Mouse (Mus musculus) gastrocnemius, adult 18-20 months (tissue): ENCODE results near the gene 4930535I16Rik. TPM values are rescaled to one million over a fixed set of nuclear protein-coding genes. Genes with fewer than 3 reads are reported as not detected.
"Not testable (repeated sequence)": the region's sequence is repeated elsewhere in the genome, so short reads cannot be mapped to it uniquely, and the experiment has no call there.

ENCODE experiments used
- DNase-seq: peaks from one replicate; pipeline ENCODE4 v3.0.0; 2021; ENCODE audit warnings: low spot score
- long read RNA-seq, 2 experiments: library from polyadenylated mRNA; stranded (forward); transcript quantifications; one replicate each; pipeline ENCODE4 v2.0.0; 2021
- total RNA-seq, 2 experiments: library from RNA; stranded (reverse); gene quantifications; 2 replicates each; pipeline ENCODE4 v1.2.3; 2021

The 4930535I16Rik gene
- total RNA-seq, result not detected
- long read RNA-seq, experiment 1, result 0 reads
- long read RNA-seq, experiment 2, result 0 reads

DNA sequence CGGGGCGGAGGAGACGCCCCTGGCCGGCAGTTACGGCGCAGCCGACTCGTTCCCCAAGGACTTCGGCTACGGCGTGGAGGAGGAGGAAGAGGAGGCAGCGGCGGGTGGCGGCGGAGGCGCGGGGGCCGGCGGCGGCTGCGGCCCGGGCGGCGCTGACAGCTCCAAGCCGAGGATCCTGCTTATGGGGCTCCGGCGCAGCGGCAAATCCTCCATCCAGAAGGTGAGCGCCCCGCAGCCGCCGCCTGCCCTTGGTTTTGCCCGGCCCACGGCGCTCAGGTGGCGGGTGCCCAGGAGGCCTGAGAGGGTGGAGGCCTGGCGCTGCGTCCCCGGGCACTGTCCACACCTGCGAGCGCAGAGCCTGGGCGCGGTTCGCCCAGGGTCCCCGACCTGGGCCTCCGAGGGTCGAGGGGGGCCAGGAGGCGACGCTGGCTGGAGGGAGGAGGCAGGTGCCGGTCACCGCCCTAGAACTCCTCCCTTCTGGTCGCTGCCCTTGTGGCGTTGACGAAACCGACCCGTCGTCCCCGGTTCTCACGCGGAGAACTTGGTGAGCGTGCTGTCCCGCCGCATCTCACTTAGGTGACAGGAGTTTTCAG is at the start of gene 4930535I16Rik:
Gene 4930535I16Rik, minus strand, starts transcription at position 475 of the 593 bp plus-strand sequence.
- DNase-seq, result peak; percentile 8

DNA sequence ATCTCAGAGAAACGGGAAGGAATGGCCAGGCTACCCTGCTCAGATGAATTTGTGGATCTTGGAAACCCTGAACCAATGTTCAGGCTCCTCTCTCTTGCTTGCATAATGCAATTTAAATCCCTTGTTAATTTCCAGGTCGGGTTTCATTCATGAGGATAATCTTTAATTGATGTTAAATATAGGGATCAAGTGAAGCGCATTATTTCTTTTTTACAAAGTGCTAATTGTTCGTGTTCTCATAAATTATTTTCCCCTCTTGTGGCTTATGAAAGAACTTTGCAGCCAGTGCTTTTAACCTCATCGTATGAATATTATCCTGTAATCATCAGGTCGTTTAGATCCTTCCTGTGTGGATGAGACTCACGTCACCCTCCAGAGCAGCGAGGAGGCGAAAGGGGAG is 44.9 kb upstream of the 4930535I16Rik start:
- no peak for DNase-seq

DNA sequence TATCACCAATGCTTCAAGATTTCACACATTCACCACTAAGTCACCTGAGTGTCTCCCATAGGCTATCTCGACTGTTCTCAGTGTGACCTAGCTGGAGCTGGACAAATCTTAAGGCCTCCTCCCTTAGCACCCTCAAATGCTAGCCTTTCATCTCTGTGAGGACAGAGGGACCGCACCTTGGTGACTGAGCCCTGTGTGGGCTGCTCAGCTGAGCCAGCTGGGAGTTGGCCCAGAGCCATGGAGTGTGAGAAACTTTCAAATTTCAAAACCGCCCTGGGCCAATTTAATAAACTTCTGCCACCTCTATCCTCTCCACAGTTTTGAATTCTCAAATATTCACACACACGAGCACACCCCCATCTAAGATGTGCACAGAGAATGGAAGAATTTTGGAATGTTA is 43.1 kb upstream of the 4930535I16Rik start:
- no peak for DNase-seq

DNA sequence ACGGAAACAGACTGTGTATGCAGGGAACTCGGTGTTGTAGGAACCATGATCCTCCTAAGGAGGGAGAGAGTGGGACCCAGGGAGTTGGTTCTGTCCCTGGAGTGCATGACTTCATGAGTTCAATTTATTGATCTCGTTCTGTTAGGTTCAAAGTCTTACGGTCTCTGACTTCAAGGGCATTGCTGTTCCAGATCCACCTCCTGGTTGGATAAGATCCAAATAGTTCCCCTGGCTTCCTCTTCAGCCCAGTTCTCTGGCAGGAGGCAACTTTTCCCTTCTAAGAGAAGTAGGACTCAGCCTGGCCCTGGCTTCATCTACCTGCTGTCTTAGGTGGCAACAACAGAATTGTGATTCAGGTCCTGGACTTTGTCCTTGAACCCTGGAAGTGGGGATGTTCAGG is 40.1 kb upstream of the 4930535I16Rik start:
- no peak for DNase-seq

DNA sequence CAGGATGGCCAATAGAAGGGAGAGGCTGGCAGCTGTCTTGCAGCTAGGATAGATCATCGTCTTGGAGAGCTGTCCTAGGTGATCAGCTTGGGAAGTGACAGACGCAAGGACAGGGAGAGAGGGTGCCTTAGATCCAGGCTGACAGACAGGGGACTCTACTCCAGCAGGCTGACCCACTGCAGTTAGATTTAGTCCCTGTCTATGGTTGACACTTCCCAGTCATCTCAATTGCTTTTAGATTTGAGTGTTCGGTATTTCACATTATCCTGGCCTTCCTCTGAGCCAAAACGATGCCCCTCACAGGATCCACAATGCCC is 39.6 kb upstream of the 4930535I16Rik start:
- DNase-seq, result no peak

DNA sequence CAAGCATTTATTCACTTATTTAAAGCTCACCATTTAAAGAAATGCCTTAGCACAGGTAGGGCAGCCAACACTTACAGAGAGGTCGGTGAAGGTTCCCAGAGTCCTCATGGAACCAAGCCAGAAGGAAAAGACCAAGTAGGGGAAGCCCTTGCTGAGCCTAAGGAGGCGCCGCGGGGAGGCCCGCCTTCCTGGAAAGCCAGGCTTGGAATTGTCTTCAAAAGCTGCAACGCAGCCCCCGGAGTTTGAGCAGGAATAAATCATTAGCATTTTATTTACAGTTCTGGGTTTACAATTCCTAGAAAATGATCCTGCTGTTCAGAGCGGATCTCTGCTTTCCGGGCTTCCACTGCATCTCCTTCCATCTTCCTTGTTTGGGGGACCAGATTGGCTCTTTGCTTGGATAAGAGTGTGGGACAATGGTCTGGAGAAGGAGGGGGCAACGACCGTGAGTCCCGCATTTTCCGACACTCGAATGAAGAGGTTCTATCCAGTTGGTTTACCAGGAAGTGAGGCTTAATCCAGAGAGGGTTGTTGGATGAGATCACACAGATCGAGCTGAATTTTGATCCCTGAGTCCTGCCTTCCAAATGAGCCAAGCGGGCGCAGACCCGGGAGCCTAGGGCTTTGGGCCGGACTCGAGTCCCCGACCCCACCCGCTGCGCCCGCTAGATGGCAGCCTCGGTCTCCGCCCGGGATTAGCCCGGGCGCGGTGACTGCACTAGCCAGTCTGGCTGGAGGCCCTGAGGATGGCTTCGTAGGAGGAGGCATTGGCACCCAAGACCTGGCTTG is 39.1 kb upstream of the 4930535I16Rik start:
- DNase-seq, result peak; percentile 56

DNA sequence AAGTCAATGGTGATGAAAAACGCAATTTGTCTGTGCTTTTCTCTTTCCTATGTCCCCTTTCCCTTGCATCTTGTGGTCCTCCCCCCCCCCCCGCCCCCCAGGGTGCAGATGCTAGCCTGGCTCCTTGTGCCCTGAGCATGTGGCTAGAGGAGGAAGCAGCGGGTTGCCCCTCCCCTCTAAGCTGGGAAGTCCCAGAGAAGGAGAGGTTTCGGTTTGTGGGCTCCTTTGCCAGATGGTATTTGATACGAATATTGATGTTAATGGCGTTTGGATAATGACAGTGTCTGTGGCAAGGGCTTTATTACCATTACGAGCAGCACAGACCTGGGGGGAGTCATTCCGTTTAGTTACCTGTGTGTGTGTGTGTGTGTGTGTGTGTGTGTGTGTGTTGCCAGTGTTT is 34.2 kb upstream of the 4930535I16Rik start:
- no peak for DNase-seq

DNA sequence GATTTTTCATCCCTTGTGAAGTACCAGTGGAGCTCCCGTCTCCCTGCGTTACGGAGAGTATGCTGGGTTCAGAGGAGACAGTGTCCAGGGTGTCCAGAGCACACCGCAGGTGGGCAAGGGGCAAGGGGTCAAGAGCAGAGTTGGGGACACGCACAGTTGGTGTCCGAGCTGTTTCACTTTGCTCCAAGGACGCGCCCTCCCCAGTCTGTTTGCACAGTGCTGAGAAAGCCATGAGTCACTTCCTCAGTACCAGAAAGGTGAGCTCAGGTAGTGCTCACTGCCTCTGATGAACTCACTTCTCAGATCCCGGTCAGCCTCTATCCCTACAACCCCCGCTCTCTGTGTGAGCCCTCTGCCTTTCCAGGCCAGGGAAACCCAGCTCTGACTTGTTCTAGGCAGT is 31.8 kb upstream of the 4930535I16Rik start:
- no peak for DNase-seq

DNA sequence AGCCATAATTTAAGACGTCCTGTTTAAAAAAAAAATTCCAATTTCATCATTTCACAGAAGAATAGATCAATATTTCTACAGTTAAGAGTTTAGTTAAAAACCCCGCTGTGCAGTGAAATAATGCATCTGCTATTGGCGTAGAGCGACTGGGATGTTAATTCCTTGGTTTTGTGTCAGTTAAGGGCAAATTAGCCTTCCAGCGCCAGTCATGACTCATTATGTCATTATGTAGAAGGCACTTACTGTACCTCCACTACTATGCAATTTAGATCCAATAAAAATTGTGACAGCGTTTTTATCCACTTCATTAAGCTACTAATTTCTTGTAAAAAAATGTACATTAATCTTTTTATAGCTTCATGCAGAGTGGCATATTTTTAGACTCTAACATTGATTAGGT is 31.1 kb upstream of the 4930535I16Rik start:
- no peak for DNase-seq

DNA sequence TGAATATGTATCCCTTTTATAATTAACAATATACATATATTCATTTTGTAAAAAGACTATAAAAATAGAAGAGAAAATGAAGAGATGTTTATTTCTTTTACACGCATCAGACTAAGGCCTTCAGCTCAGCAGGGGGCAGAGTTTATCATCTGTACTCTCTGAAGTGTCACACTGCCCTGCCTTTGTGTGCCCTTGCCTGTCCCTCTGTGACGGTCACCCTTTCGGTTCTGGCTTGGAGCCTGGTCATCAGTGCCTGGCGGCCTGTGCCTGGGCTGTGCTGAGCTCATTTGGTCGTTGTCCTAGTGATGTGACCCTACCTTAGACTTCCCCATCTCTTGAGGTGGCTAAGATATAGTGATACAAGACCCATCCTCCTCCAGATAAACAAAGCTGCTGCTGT is 29.3 kb upstream of the 4930535I16Rik start:
- DNase-seq, result no peak

DNA sequence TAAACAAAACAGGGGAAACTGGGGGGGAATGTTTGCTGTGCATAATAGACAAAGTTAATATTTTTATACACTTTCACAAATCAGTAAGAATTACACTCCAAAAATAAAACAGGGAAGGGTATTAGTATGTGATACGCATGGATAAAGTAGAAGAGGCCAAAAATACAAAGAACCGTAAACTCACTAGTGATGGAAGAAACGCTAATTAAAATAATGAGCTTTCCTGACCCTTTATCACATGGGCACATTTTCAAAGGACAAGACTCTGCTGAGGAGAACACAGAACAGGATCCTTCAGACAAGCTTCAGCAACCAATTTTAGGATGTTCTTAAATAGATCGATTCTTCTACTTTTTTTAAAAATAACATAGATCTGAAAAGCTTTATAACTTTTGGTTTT is 28.9 kb upstream of the 4930535I16Rik start:
- no peak for DNase-seq

DNA sequence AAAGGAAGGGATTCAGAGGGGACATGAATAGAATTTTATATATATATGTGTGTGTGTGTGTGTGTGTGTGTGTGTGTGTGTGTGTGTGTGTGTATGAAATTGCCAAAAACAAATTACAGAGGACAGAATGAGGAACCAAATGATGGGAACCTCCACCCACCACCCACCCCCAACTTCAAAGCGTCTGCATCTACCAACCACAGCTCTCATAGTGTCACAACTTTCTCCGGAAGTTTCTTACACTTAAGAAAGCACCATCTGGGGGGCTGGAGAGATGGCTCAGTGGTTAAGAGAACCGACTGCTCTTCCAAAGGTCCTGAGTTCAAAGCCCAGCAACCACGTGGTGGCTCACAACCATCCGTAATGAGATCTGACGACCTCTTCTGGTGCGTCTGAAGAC is 23.1 kb upstream of the 4930535I16Rik start:
- not testable (repeated sequence) for DNase-seq

DNA sequence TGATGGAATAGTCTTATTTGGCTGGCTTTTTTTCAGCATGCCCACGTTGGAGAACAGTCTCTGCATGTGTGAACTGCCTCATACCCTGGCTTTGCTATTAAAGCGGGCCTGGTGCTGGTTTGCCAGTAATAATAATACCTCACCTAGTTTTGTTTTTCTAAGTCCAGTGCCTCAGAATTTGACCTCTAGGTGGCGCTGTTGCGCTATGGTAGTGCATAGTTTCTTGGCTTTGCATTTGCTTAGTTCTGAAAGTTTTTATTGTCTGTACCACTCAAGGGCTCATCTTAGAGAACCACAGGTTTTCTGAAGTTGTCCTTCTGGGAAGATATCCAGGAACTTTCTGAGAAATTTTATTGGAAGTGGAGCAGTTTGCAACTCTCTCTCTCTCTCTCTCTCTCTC is 22.0 kb upstream of the 4930535I16Rik start:
- DNase-seq, result peak; percentile 62

DNA sequence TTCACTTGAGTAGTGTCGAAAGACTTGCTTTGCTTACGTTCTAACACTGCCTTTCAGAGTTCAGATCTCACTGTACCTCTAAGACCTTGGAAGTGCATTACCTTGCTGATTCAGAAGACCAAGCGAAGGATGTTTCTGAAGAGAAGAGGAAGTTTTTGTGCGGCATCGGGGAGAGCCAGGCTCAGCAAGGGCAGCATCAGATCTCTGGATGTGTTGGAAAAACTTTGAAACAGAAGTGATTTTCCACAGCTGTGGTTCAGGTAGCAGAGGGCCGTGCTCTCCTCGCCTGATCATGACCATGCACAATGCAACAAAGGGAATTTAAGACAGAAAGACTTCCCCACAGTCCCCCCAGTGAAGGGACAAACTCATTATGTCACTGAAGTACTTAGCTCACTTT is 18.2 kb upstream of the 4930535I16Rik start:
- no peak for DNase-seq

DNA sequence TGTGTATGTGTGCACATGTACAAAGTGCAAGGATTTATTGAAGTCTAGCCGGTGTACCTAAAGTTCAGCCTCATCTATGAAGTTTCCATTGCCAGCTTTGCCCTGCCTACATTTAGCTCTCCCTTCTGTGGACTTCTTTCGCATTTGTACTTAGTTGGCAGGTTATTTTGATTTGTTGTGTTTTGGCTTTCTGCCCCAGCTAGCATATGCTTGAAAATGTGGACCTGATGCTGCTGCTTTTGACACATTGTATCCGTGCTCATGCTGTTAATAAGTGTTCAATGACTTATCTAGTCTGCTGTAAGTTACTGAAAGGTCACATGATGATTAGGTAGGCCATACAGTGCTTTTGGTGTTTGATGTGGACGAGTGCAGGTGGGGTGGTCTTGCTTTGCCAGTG is 16.5 kb upstream of the 4930535I16Rik start:
- DNase-seq, result no peak

DNA sequence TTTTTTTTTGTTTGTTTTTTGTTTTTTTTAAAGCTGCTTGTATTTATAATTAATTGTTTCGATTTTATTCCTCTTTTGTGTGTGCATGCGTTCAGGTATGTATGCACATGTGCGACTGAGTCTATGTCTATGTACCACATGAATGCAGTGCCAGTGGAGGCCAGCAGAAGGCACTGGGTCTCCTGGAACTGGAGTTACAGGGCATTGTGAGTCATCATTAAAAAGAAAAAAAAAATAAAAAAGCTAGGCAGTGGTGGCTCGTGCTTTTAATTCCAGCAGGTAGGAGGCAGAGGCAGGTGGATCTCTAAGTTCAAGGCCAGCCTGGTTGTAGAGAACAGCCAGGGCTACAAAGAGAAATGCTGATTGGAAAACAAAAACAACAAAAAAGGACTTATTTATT is 12.2 kb upstream of the 4930535I16Rik start:
- DNase-seq, result no peak

DNA sequence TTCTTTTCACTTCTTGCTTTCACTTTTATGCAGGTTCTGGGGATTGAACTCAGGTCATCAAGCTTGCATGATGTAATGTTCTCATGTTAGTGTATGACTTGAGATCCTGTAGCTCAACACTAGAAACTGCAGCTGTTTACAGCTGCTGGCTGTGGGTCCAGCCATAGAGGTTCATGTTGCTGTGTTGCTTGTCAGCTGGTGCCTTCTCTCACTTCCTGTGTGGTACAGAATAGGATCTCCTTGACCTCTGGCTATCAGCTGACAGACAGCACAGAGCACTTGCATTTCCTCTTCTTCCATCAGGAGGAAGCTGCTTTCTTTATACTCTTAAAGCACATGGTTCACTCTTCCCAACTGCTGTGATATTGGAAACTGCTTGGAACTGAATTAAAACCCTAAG is 10.1 kb upstream of the 4930535I16Rik start:
- no peak for DNase-seq

DNA sequence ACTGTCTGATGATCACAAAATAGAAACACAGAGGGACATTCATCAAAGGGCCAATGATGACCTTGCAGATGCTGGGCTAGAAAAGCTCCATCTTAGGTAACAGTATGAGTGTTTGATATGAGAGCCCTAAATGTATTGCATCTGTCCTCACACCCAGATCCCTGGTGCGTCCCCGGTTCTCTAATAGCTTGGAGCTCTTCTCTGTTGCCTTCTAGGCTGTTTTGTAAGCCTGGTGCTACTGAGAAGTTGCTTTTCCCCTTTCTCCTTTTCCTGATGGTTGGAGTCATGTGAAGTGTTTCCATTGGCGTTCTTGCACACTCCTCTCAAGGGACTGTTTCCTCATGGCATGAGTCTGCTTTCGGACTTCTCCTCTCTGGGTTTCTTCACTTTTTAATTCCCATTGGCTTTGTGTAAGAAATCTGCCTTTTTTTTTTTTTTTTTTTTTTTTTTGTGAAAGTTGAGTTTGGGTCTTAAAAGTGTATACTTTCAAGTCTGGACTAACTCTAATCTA is 3.3 kb upstream of the 4930535I16Rik start:
- DNase-seq, result no peak

DNA sequence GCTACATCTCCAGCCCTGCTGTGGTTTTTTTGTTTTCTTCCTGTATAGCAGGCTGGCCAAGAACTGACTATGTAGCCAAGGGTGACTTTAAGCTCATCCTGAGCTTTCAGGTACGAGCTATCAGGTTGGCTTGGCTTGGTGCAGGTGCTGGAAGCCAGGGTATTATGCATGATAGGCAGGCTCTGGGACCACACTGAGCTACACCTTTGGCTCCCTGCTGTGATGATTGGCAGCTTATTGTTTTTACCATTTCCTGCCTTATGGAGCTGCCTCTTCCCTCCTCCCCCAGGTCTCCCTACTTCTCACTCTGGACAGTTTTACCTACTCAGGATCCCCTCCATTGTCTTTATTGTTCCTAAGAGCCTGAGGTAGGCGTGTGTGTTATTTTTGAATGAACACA is 1.0 kb upstream of the 4930535I16Rik start:
- DNase-seq, result no peak

DNA sequence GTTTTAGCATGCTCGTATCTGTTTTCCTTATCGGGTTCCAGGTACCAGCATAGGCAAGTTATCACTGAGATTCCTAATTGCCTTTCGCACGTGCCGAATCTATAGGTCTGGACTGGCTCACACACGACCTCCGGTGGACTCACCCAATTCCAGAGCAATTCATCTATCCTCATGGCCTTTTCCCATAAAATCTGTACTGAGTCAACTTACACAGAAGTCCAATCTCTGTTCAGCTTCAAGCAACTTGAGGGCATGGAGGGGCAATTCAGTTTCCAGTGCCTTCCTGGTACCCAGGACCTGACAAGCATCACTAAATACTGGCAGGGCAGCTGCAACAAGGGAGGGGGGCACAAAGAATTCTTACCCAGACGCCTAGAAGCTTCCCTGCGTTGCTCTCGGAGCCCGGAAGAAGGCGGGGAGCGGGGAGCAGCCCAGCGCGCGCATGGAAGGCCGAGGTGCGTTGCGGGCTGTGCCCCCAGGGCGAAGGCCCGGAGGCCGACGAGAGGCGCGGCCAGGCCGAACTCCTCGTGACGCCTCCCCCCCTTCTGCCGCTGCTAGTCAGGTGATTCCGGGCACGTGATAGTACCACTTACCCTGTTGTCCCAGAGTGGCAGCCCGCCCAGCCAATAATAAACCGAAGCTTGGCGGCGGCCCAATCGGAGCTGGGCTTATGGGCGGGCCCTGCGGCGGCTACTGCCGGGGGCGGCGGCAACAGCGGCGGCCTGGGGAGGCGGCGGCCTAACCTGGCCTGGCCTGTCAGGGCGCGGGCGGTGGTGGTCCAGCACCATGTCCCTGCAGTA is 874 bp downstream of the 4930535I16Rik start, which contains the start of gene Rragc:
Gene Rragc, plus strand, starts transcription at position 699 of the 800 bp plus-strand sequence.
- DNase-seq, result peak; percentile 100

DNA sequence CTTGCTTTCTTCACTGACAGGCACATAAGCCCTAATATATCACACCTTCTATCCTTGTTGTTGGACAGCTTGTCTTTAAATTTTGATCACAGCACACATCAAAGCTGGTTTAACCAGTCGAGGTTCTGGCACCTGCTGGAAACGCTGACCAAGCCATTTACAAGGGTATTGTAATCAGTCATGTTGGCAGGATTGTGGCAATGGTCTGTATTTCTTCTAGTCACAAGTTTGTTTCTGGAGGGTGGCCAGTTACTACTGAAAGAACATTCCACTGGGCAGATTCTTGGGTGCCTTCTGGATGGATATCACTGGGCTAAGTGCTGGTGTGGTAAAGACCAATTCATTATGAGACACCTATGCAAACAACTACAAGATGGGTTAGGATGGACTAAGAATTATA is 5.4 kb downstream of the 4930535I16Rik start:
- no peak for DNase-seq

DNA sequence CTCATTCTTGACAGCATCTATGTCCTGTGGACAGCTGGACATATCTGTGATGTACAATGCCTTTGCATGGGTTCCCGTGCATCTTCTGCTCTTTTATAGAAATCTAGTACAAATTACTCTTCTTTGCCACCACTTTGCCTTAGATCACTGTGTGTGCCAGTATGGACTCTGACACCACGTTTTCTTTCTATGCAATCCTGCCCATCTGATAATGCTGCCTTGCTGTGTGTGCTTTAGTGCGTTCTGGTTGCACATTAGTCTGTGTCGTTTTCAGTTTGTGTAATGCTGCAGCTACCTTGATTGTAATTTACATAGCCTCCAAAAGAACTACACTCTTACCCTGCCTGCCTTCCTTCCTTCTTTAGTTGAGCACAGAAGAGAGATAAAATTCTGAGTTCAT is 6.3 kb downstream of the 4930535I16Rik start:
- DNase-seq, result no peak
